Mouse (Mus musculus): ENCODE measurements around the gene Fbrs. TPM values are rescaled to one million over a fixed set of nuclear protein-coding genes. Genes with fewer than 3 reads are reported as not detected.
"Not testable (repeated sequence)": the region's sequence is repeated elsewhere in the genome, so short reads cannot be mapped to it uniquely, and the experiment has no call there.

Gene Fbrs
- polyA plus RNA-seq, 1 experiment from 2014 or later, result 17.8 TPM

DNA sequence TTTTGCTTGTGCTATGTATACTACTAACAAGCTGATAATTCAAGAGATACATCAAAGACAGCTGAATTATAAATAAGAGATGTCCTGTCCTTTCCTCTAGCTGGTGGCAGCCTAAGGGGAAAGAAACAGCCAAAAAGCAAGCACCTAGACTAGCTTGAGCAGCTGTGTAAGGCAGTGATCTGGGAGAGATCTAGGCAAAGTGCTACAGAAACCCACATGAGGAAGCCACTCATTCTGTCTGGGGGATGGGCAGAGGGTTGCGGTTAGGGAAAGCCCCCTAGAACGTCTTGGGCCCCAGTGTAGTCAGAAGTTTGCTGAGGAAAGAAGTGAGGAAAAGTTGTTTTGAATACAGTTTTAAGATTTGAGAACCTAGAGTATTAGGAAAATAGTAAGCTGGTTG is 1.3 kb downstream of the Fbrs start:
- WGBS, result 77% methylated on average over 2 of the region's 2 CpGs
- ATAC-seq (ENCODE audit: low FRiP score, low TSS enrichment), result no peak
- H3K9ac ChIP-seq (replicated peaks; ENCODE audit: low read length), result peak overlapping the region; percentile 94; the same call in 1 of the 2 replicates
- no peaks in the 10 kb centered on the region for H3K9me3 ChIP-seq (ENCODE audit: control insufficient read depth, low read length)
- H3K27me3 ChIP-seq (ENCODE audit: control insufficient read depth, insufficient read depth, low read length), result no peaks in the 10 kb centered on the region
- peaks cover 66% of the 10 kb centered on the region for H3K36me3 ChIP-seq (ENCODE audit: control insufficient read depth, insufficient read depth, low read length)
- DNase-seq, result no peak
- H3K4me1 ChIP-seq (ENCODE audit: control insufficient read depth, insufficient read depth, low read length), result peaks cover 25% of the 10 kb centered on the region
- peak overlapping the region; percentile 98 for H3K4me2 ChIP-seq (ENCODE audit: low read length)
- H3K4me3 ChIP-seq (replicated peaks; ENCODE audit: low read depth, low read length), result peak overlapping the region; percentile 94
- H3K27ac ChIP-seq (replicated peaks; ENCODE audit: low read depth, low read length), result no peak overlapping the region

DNA sequence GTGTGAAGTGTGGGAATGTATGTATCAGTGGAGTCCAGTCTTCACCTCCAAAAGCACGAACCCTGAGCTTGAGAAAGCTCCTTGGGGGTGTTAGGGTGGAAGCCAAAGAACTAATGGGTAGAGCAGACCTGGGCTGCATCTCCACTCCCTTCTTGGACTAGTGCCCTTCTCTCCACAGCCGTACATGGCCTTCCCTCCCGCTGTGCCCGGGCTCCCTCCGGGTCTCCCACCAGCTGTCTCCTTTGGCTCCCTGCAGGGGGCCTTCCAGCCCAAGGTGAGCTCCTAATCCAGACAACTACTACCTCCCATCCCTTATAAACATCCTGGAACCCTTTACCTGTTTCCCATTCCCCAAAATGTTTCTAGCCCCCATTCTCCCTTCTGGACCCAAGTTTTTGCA is 6.4 kb downstream of the Fbrs start:
- no peak overlapping the region for H3K27ac ChIP-seq (replicated peaks; ENCODE audit: low read depth, low read length)
- peaks cover 95% of the 10 kb centered on the region for H3K36me3 ChIP-seq (ENCODE audit: control insufficient read depth, insufficient read depth, low read length)
- DNase-seq (no peak), ATAC-seq (ENCODE audit: low FRiP score, low TSS enrichment) (no peak)
- H3K9ac ChIP-seq (replicated peaks; ENCODE audit: low read length), result no peak overlapping the region
- H3K4me1 ChIP-seq (ENCODE audit: control insufficient read depth, insufficient read depth, low read length), result peaks cover 9% of the 10 kb centered on the region
- H3K4me2 ChIP-seq (ENCODE audit: low read length), result no peak overlapping the region
- no peaks in the 10 kb centered on the region for H3K27me3 ChIP-seq (ENCODE audit: control insufficient read depth, insufficient read depth, low read length)
- WGBS, result 80% methylated on average over 5 of the region's 5 CpGs
- H3K4me3 ChIP-seq (replicated peaks; ENCODE audit: low read depth, low read length), result no peak overlapping the region
- no peaks in the 10 kb centered on the region for H3K9me3 ChIP-seq (ENCODE audit: control insufficient read depth, low read length)

DNA sequence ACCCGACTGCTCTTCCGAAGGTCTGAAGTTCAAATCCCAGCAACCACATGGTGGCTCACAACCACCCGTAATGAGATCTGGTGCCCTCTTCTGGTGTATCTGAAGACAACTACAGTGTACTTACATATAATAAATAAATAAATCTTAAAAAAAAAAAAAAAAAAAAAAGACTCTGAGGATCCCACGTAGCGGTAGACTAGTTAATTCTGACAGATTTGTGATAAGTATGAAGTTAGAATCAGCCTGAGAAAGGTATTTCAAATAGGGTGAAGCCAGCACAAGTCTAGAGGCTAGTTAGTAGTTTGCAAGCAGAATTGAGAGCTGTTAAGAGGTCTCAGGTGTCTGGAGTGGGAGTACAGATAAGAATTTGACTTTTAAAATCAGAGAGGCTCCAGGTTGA is 9.4 kb downstream of the Fbrs start:
- not testable (repeated sequence) for H3K4me1 ChIP-seq (ENCODE audit: control insufficient read depth, insufficient read depth, low read length); H3K4me2 ChIP-seq (ENCODE audit: low read length); H3K9me3 ChIP-seq (ENCODE audit: control insufficient read depth, low read length); DNase-seq; H3K27me3 ChIP-seq (ENCODE audit: control insufficient read depth, insufficient read depth, low read length); H3K9ac ChIP-seq (replicated peaks; ENCODE audit: low read length); ATAC-seq (ENCODE audit: low FRiP score, low TSS enrichment); H3K27ac ChIP-seq (replicated peaks; ENCODE audit: low read depth, low read length); H3K4me3 ChIP-seq (replicated peaks; ENCODE audit: low read depth, low read length)
- peaks cover 87% of the 10 kb centered on the region for H3K36me3 ChIP-seq (ENCODE audit: control insufficient read depth, insufficient read depth, low read length)
- WGBS, result 89% methylated on average over 4 of the region's 5 CpGs

DNA sequence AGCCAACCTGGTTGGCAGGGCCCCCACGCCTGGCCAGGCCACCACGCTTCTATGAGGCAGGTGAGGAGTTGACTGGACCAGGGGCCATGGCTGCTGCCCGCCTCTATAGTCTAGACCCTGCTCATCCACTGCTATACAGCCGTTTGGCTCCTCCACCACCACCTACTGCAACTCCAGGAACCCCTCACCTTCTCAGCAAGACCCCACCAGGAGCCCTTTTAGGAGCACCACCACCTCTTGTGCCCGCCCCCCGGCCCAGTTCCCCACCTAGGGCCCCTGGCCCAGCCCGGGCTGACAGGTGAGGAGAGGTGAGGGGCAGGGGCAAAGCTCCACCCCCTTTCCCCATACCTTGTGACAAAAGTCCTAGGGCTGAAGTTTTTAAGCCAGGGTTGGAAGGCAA is 11.0 kb downstream of the Fbrs start:
- ATAC-seq (ENCODE audit: low FRiP score, low TSS enrichment), result no peak
- no peaks in the 10 kb centered on the region for H3K9me3 ChIP-seq (ENCODE audit: control insufficient read depth, low read length)
- DNase-seq, result no peak
- no peak overlapping the region for H3K4me3 ChIP-seq (replicated peaks; ENCODE audit: low read depth, low read length)
- no peak overlapping the region for H3K9ac ChIP-seq (replicated peaks; ENCODE audit: low read length)
- no peaks in the 10 kb centered on the region for H3K27me3 ChIP-seq (ENCODE audit: control insufficient read depth, insufficient read depth, low read length)
- no peak overlapping the region for H3K4me2 ChIP-seq (ENCODE audit: low read length)
- peaks cover 71% of the 10 kb centered on the region for H3K36me3 ChIP-seq (ENCODE audit: control insufficient read depth, insufficient read depth, low read length)
- no peaks in the 10 kb centered on the region for H3K4me1 ChIP-seq (ENCODE audit: control insufficient read depth, insufficient read depth, low read length)
- no peak overlapping the region for H3K27ac ChIP-seq (replicated peaks; ENCODE audit: low read depth, low read length)
- WGBS, result 94% methylated on average over 7 of the region's 7 CpGs

DNA sequence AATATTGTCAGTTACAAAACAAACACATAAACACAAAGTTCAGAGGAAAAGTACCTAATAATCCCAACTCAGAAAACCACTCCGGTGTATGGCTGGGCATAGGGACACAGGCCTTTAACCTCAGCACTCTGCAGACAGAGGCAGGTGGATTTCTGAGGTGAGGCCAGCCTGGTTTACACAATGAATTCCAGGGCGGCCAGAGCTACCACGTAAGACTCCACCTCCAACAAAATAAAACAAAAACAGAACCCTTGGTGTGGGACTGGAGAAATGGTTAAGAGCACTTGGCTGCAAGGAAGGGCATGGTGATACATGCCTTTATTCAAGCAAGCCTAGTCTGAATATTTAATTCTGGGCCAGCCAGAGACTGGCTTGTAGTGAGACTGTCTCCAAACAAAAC is 12.8 kb downstream of the Fbrs start:
- no peak overlapping the region for H3K4me2 ChIP-seq (ENCODE audit: low read length)
- H3K27ac ChIP-seq (replicated peaks; ENCODE audit: low read depth, low read length), result no peak overlapping the region
- DNase-seq, result no peak
- no peaks in the 10 kb centered on the region for H3K9me3 ChIP-seq (ENCODE audit: control insufficient read depth, low read length)
- no peaks in the 10 kb centered on the region for H3K4me1 ChIP-seq (ENCODE audit: control insufficient read depth, insufficient read depth, low read length)
- H3K9ac ChIP-seq (replicated peaks; ENCODE audit: low read length), result no peak overlapping the region
- no peak overlapping the region for H3K4me3 ChIP-seq (replicated peaks; ENCODE audit: low read depth, low read length)
- WGBS, result 93% methylated on average over 3 of the region's 3 CpGs
- ATAC-seq (ENCODE audit: low FRiP score, low TSS enrichment), result no peak
- H3K27me3 ChIP-seq (ENCODE audit: control insufficient read depth, insufficient read depth, low read length), result no peaks in the 10 kb centered on the region
- peaks cover 52% of the 10 kb centered on the region for H3K36me3 ChIP-seq (ENCODE audit: control insufficient read depth, insufficient read depth, low read length)

DNA sequence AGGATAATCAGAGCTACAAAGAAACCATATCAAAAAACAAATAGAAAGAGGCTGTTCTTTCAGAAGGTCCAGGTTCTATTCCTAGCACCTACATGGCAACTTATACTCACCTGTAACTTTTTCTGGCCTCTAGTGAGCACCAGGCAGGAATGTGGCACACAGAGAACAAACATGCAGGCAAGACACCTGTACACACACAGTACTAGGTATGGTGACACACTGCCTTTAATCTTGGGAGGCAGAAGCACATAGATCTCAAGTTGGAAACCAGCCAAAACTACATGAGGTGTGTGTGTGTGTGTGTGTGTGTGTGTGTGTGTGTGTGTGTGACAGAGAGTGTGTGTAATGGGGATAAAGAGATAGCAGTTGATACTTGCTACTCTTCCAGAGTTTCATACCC is 15.6 kb downstream of the Fbrs start:
- DNase-seq (no peak), ATAC-seq (ENCODE audit: low FRiP score, low TSS enrichment) (no peak)
- Histone ChIP-seq H3K4me3 (replicated peaks; ENCODE audit: low read depth, low read length) (no peak overlapping the region), H3K27me3 (ENCODE audit: control insufficient read depth, insufficient read depth, low read length) (no peaks in the 10 kb centered on the region), H3K9me3 (ENCODE audit: control insufficient read depth, low read length) (no peaks in the 10 kb centered on the region), H3K4me2 (ENCODE audit: low read length) (no peak overlapping the region), H3K36me3 (ENCODE audit: control insufficient read depth, insufficient read depth, low read length) (peaks cover 27% of the 10 kb centered on the region), H3K9ac (replicated peaks; ENCODE audit: low read length) (no peak overlapping the region), H3K27ac (replicated peaks; ENCODE audit: low read depth, low read length) (no peak overlapping the region), H3K4me1 (ENCODE audit: control insufficient read depth, insufficient read depth, low read length) (no peaks in the 10 kb centered on the region)

DNA sequence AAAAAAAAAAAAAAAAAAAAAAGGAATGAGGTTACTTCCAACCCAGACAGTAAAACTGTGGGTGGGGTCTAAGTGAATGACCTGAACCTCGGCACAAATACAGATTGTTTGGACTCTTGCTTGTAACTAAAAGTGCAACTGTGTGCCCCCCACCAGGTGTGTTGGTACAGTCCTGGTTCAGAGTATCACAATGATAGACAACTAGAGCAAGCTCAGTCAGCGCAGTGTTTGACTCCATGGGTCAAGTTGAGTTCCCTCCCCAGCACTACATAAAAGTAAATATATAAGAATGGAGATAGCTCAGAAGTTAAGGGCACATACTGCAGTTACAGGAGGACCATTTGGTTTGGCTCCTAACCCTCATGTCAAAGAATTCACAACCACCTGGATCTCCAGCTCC is 18.4 kb downstream of the Fbrs start:
- Histone ChIP-seq H3K27me3 (ENCODE audit: control insufficient read depth, insufficient read depth, low read length) (no peaks in the 10 kb centered on the region), H3K27ac (replicated peaks; ENCODE audit: low read depth, low read length) (no peak overlapping the region), H3K9ac (replicated peaks; ENCODE audit: low read length) (no peak overlapping the region), H3K4me1 (ENCODE audit: control insufficient read depth, insufficient read depth, low read length) (no peaks in the 10 kb centered on the region), H3K4me3 (replicated peaks; ENCODE audit: low read depth, low read length) (no peak overlapping the region), H3K36me3 (ENCODE audit: control insufficient read depth, insufficient read depth, low read length) (0 out of 2 replicates have a peak, but pooled peaks cover under 1% of the 10 kb centered on the region), H3K4me2 (ENCODE audit: low read length) (no peak overlapping the region), H3K9me3 (ENCODE audit: control insufficient read depth, low read length) (no peaks in the 10 kb centered on the region)
- 91% methylated on average over 2 of the region's 2 CpGs for WGBS
- no peak for DNase-seq
- no peak for ATAC-seq (ENCODE audit: low FRiP score, low TSS enrichment)

DNA sequence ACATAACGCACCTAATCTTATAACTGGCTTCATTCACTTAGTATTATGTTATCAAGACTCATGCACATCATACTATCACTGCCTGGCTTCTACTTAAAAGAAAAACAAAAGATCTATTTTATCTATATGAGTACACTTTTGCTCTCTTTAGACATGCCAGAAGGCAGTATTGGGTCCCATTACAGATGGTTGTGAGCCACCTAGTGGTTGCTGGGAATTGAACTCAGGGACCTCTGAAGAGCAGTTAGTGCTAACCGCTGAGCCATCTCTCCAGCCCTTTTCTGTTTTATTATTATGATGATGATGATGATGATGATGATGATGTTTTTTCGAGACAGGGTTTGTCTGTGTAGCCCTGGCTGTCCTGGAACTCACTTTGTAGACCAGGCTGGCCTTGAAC is 19.4 kb downstream of the Fbrs start:
- no peak for ATAC-seq (ENCODE audit: low FRiP score, low TSS enrichment)
- Histone ChIP-seq H3K27ac (replicated peaks; ENCODE audit: low read depth, low read length) (no peak overlapping the region), H3K9ac (replicated peaks; ENCODE audit: low read length) (no peak overlapping the region), H3K9me3 (ENCODE audit: control insufficient read depth, low read length) (no peaks in the 10 kb centered on the region), H3K4me2 (ENCODE audit: low read length) (no peak overlapping the region), H3K4me1 (ENCODE audit: control insufficient read depth, insufficient read depth, low read length) (no peaks in the 10 kb centered on the region), H3K4me3 (replicated peaks; ENCODE audit: low read depth, low read length) (no peak overlapping the region), H3K27me3 (ENCODE audit: control insufficient read depth, insufficient read depth, low read length) (no peaks in the 10 kb centered on the region), H3K36me3 (ENCODE audit: control insufficient read depth, insufficient read depth, low read length) (no peaks in the 10 kb centered on the region)
- WGBS, result 47% methylated on average over 3 of the region's 3 CpGs
- DNase-seq, result peak; percentile 76

DNA sequence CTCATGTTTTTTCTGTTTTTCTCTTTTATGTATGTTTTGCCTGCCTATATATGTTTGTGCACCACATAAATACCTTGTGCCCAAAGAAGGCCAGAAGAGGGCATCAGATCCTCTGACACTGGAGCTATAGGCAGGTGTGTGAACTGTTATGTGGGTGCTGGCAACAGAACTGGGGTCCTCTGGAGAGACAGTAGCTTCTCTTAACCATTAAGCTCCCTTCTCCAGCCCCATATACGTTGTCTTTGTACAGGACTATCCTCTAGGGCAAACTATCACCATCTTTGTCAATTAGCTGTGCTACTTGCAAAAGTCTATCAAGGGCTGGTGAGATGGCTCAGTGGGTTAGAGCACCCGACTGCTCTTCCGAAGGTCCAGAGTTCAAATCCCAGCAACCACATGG is 29.3 kb downstream of the Fbrs start:
- no peak for DNase-seq
- Histone ChIP-seq H3K9ac (replicated peaks; ENCODE audit: low read length) (no peak overlapping the region), H3K27ac (replicated peaks; ENCODE audit: low read depth, low read length) (no peak overlapping the region), H3K4me1 (ENCODE audit: control insufficient read depth, insufficient read depth, low read length) (peaks cover 4% of the 10 kb centered on the region), H3K9me3 (ENCODE audit: control insufficient read depth, low read length) (no peaks in the 10 kb centered on the region), H3K4me3 (replicated peaks; ENCODE audit: low read depth, low read length) (no peak overlapping the region), H3K4me2 (ENCODE audit: low read length) (no peak overlapping the region), H3K36me3 (ENCODE audit: control insufficient read depth, insufficient read depth, low read length) (no peaks in the 10 kb centered on the region), H3K27me3 (ENCODE audit: control insufficient read depth, insufficient read depth, low read length) (no peaks in the 10 kb centered on the region)
- WGBS, result 96% methylated on average over 3 of the region's 3 CpGs
- ATAC-seq (ENCODE audit: low FRiP score, low TSS enrichment), result no peak
